Mouse (Mus musculus): Measurements from ENCODE around the gene Fam50a. TPM values are rescaled to one million over a fixed set of nuclear protein-coding genes. Genes with fewer than 3 reads are reported as not detected.
"Not testable (repeated sequence)": the region's sequence is repeated elsewhere in the genome, so short reads cannot be mapped to it uniquely, and the experiment has no call there.

The Fam50a gene
- total and polyA plus RNA-seq, 3 experiments: 23.8 to 87.6 (median 61.5) TPM

DNA sequence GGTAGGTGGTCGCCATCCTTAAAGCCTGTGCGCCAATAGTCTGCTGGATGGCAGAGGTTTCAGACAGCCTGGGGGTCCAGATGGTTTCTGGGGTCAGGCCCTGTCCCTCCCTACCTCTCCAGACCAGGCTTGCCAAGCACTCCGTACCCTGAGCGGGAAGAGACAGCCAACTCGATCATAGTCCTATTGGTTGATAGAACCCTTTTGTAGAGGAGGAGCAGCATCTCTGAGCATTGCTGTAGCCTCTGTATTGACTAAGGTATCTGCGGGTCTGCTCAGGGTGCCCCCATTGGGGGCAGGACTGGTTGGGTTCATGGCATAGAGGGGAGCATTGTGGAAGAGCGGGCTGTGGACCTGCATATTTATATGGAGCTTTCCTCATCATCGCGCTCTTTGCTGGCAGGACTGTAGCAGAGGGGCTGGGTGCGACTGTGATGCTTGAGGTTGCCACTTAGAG is 16.4 kb downstream of the Fam50a start:
- no peak for DNase-seq

DNA sequence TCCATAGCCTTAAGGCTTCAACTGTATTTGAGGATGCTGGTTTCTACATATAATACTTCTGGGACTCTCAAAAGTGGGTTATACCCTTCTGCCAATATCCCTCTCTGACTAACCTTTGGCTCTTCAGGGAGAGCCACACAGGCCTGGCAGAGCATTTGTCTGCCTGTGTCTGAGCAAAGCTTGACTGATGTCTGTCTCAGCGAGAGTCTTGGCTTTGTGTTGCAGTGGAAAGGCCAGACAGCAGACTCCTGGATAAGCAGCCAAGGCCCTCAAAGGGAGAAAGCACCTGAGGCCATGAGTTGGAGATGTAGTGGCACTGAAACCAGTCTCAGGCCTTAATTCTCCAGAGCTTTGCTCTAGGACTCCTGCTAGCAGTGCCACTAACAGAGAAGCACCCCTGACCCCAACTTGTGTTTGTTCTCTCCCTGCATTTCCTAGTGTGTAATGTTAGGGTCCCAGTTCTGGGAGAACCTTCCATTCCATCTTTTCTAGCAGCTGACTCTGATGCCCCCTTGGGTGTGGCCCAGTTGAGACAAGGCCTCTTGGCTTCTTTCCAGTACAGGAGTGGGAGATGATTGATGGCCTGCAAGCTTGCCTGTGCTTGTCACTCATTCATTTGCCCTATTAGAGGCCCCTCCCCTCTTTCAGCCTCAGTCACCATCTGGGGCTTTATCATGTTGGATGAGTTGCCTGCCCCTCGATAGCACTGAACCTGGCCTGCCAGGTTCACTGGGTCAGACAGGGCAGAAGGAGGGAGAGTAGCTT is 17.5 kb downstream of the Fam50a start:
- no peak for DNase-seq

DNA sequence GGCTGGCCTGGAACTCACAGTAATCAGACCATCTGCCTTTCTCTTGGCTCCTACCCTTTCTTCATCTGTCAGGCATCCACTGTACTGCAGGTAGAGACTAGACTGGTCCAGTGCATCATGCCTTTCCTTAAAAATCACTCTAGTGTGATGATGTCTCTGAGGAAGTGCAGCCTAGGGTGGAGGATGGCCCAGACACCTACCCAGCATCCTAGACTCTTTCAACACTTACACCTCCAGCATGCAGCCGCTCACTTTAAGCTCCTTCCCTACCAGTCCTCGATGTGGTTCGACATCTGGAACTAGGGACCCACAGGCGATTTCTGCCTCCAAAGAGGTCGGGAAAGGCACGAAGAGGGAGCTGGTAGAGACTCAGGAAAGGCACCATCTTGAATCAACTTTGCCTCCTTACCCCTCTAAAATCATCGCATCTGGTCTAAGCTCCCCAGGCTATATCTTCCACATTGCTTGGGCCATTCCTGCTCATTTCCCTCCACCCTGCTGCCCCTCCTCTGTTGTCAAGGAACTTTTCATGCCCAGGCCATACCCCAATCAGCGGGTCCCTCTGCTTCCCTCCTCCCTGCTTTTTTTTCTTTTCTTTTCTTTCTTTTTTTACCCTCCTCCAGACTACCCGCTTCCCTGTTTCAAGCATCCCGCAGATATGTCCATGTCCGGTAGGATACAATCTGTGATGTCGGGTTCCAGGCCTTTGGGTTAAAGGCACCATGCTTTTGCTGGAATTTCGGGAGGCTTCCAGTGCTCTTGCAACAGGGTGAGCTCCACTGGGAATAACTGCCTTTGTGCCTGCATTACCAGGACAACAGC is 40.0 kb downstream of the Fam50a start:
- no peak for DNase-seq

DNA sequence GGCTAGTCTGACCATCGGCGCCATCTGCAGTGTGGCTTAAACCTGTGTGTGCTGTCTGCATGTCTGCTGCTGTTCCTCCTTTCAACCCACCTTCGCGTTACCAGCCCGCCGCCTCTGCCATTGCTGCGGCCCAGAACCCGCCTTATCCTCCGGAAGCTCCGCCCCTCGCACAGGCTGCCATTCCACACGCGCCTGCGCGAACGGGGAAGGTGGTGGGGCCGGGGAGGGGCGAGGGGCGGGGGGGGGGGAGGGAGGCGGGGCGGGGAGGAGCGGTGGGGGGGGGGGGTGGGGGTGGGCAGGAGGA is 40.6 kb downstream of the Fam50a start, which contains the start of gene Lage3:
Gene Lage3, minus strand, starts transcription at position 152 of the 304 bp plus-strand sequence.
- DNase-seq: peak; percentile 86

GRCm38 (mm10) chrX:74357069-74357468 is 44.2 kb downstream of the Fam50a start:
- DNase-seq: not testable (repeated sequence)

GRCm38 (mm10) chrX:74359171-74359570 is 46.3 kb downstream of the Fam50a start:
- DNase-seq: no peak

GRCm38 (mm10) chrX:74367512-74367911 is 54.7 kb downstream of the Fam50a start:
- DNase-seq: no peak

DNA sequence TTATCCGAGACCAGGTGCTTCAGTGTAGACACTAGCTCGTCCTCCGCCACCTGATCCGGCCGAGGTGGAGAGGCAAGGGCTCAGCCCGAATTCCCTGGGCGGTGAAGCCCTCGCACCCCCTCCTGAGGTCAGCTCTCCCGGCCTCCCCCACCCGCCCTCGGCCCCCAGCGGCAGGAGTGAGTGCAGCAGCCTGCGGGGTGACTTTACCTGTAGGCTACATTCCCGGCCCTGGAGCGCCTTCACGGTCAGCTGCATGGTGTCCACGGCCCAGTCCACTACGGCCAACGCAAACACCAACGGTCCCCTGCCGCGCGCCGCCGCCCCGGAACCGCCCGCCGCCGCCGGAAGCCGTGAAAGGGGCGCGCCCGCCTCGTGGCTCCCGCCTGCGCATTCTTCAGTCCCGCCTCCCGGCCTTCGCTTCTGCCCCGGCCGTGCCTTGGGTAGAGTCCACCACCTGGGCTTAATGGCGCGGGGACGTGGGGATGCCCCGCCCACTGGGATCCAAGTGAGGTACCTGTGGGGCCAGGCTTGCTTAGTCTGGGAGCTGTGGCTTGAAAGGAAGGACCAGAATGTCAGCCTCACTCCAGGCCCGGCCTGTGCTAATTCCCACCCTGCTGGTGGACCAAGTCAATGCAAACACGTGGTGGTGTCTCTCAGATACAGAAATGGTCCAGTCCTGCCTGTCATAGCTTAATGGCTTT is 55.5 kb downstream of the Fam50a start:
- peak; percentile 87 for DNase-seq

Small RNA genes lying within 50 kb of the gene (microRNA-seq; reads per million reads assigned to microRNA genes)
- gene Mir7091 (0 to 0.44 reads per million in 2 experiments), gene Mir7092 (0 to 0.41 reads per million in 2 experiments)

Other genes starting within 250 kb of the Fam50a start
- not detected for gene Opn1mw, start 185.6 kb upstream of the Fam50a start, total RNA-seq (2021)
- not detected in 2 replicates for gene Opn1mw, start 185.6 kb upstream of the Fam50a start, polyA plus RNA-seq (2012; rRNA removed)
- 10 to 100 TPM; 31.3 to 34.8 TPM for gene Mecp2, start 177.7 kb upstream of the Fam50a start, total RNA-seq (2021)
- 3.7 and 4.7 TPM in 2 replicates for gene Mecp2, start 177.7 kb upstream of the Fam50a start, polyA plus RNA-seq (2012; rRNA removed)
- gene Tex28, start 145.2 kb upstream of the Fam50a start, total RNA-seq (2021): not detected
- not detected in 2 replicates for gene Tex28, start 145.2 kb upstream of the Fam50a start, polyA plus RNA-seq (2012; rRNA removed)
- gene Tktl1, start 135.8 kb upstream of the Fam50a start, total RNA-seq (2021): not detected
- not detected in 2 replicates for gene Tktl1, start 135.8 kb upstream of the Fam50a start, polyA plus RNA-seq (2012; rRNA removed)
- 100 to 1,000 TPM; 120 to 195 TPM for gene Flna, start 63.2 kb upstream of the Fam50a start, total RNA-seq (2021)
- gene Flna, start 63.2 kb upstream of the Fam50a start, polyA plus RNA-seq (2012; rRNA removed): 134 and 139 TPM in 2 replicates
- gene Emd, start 58.3 kb upstream of the Fam50a start, total RNA-seq (2021): 100 to 1,000 TPM in 1 of 2 experiments, 10 to 100 TPM in 1; 53.9 to 170 TPM
- gene Emd, start 58.3 kb upstream of the Fam50a start, polyA plus RNA-seq (2012; rRNA removed): 68.7 and 74.1 TPM in 2 replicates
- 100 to 1,000 TPM; 220 to 443 TPM for gene Rpl10, start 42.2 kb upstream of the Fam50a start, total RNA-seq (2021)
- 692 and 707 TPM in 2 replicates for gene Rpl10, start 42.2 kb upstream of the Fam50a start, polyA plus RNA-seq (2012; rRNA removed)
- 10 to 100 TPM; 56.6 to 74.2 TPM for gene Taz, start 31.1 kb upstream of the Fam50a start, total RNA-seq (2021)
- gene Taz, start 31.1 kb upstream of the Fam50a start, polyA plus RNA-seq (2012; rRNA removed): 126 and 136 TPM in 2 replicates
- 10 to 100 TPM; 13.1 to 13.5 TPM for gene Dnase1l1, start 30.7 kb upstream of the Fam50a start, total RNA-seq (2021)
- gene Dnase1l1, start 30.7 kb upstream of the Fam50a start, polyA plus RNA-seq (2012; rRNA removed): 7.5 and 9.5 TPM in 2 replicates
- gene Atp6ap1, start 15.9 kb upstream of the Fam50a start, total RNA-seq (2021): 100 to 1,000 TPM; 262 to 281 TPM
- 358 and 481 TPM in 2 replicates for gene Atp6ap1, start 15.9 kb upstream of the Fam50a start, polyA plus RNA-seq (2012; rRNA removed)
- gene Gdi1, start 8.0 kb upstream of the Fam50a start, total RNA-seq (2021): 100 to 1,000 TPM; 252 TPM
- gene Gdi1, start 8.0 kb upstream of the Fam50a start, polyA plus RNA-seq (2012; rRNA removed): 160 and 195 TPM in 2 replicates
- gene Plxna3, start 16.0 kb downstream of the Fam50a start, total RNA-seq (2021): 10 to 100 TPM in 1 of 2 experiments, 1 to 10 TPM in 1; 7.2 to 12.0 TPM
- gene Plxna3, start 16.0 kb downstream of the Fam50a start, polyA plus RNA-seq (2012; rRNA removed): 13.5 and 19.9 TPM in 2 replicates
- 10 to 100 TPM; 47.4 to 56.2 TPM for gene Lage3, start 40.6 kb downstream of the Fam50a start, total RNA-seq (2021)
- gene Lage3, start 40.6 kb downstream of the Fam50a start, polyA plus RNA-seq (2012; rRNA removed): 31.4 and 44.2 TPM in 2 replicates
- gene Ubl4a, start 60.2 kb downstream of the Fam50a start, total RNA-seq (2021): 10 to 100 TPM; 64.3 to 67.5 TPM
- gene Ubl4a, start 60.2 kb downstream of the Fam50a start, polyA plus RNA-seq (2012; rRNA removed): 31.3 and 37.0 TPM in 2 replicates
- gene Slc10a3, start 60.3 kb downstream of the Fam50a start, total RNA-seq (2021): 10 to 100 TPM; 16.9 to 27.8 TPM
- 23.1 and 27.3 TPM in 2 replicates for gene Slc10a3, start 60.3 kb downstream of the Fam50a start, polyA plus RNA-seq (2012; rRNA removed)
- 10 to 100 TPM; 25.1 to 36.6 TPM for gene Fam3a, start 80.2 kb downstream of the Fam50a start, total RNA-seq (2021)
- 48.8 and 51.3 TPM in 2 replicates for gene Fam3a, start 80.2 kb downstream of the Fam50a start, polyA plus RNA-seq (2012; rRNA removed)
- gene Ikbkg, start 80.3 kb downstream of the Fam50a start, total RNA-seq (2021): 100 to 1,000 TPM in 1 of 2 experiments, 10 to 100 TPM in 1; 61.8 to 103 TPM
- gene Ikbkg, start 80.3 kb downstream of the Fam50a start, polyA plus RNA-seq (2012; rRNA removed): 13.7 and 17.3 TPM in 2 replicates
- 100 to 1,000 TPM; 169 to 217 TPM for gene G6pdx, start 116.2 kb downstream of the Fam50a start, total RNA-seq (2021)
- 55.0 and 66.1 TPM in 2 replicates for gene G6pdx, start 116.2 kb downstream of the Fam50a start, polyA plus RNA-seq (2012; rRNA removed)
- not detected for gene Gm6880, start 168.4 kb downstream of the Fam50a start, total RNA-seq (2021)
- not detected in 2 replicates for gene Gm6880, start 168.4 kb downstream of the Fam50a start, polyA plus RNA-seq (2012; rRNA removed)

Measured in adrenal gland, adult 2 months (tissue).